Mouse (Mus musculus) heart, embryonic 16.5 days (tissue): ENCODE measurements at regions not wholly inside any gene's neighbourhood (a gene's known extent, or its start where the extent isn't known, plus 50 kb on each side); places are given as distances from the start of the nearest gene placed in this dataset.
A peak's percentile ranks its signal among the peaks of the same experiment; 100 is the strongest.

Experiments used
- ATAC-seq: fragments of 200-750 bp; cut with Nextera tagmentation; replicated peaks from 2 replicates; pipeline ENCODE4 v1.8.0; 2017; ENCODE audit warnings: moderate number of reproducible peaks; ENCODE audit not compliant: insufficient read depth, low FRiP score; ENCODE audit errors: extremely low read depth
- H3K27ac ChIP-seq: fragments of 300-500 bp; sonication (generic); 2 replicates; pipeline ENCODE4 v1.5.1; 2014; ENCODE audit warnings: mild to moderate bottlenecking, low read length, control low read depth, moderate library complexity
- H3K27me3 ChIP-seq: fragments of 300-500 bp; sonication (generic); 2 replicates; pipeline ENCODE4 v1.6.1; 2014; ENCODE audit warnings: low read length, mixed read lengths; ENCODE audit not compliant: control insufficient read depth, insufficient read depth
- H3K36me3 ChIP-seq: fragments of 300-500 bp; sonication (generic); 2 replicates; pipeline ENCODE4 v1.6.1; 2014; ENCODE audit not compliant: control insufficient read depth, insufficient read depth
- H3K4me1 ChIP-seq: fragments of 300-500 bp; sonication (generic); 2 replicates; pipeline ENCODE4 v1.6.1; 2014; ENCODE audit warnings: low read length, mixed read lengths; ENCODE audit not compliant: control insufficient read depth, insufficient read depth
- H3K4me2 ChIP-seq: fragments of 300-500 bp; sonication (generic); 2 replicates; pipeline ENCODE4 v1.6.1; 2014; ENCODE audit warnings: low read depth, mild to moderate bottlenecking, control low read depth, low read length
- H3K4me3 ChIP-seq: fragments of 300-500 bp; sonication (generic); 2 replicates; pipeline ENCODE4 v1.5.1; 2014; ENCODE audit warnings: mild to moderate bottlenecking, control low read depth, low read length
- H3K9ac ChIP-seq: fragments of 300-500 bp; sonication (generic); 2 replicates; pipeline ENCODE4 v1.6.1; 2014; ENCODE audit warnings: low read length, control low read depth
- H3K9me3 ChIP-seq: fragments of 300-500 bp; sonication (generic); replicated peaks from 2 replicates; pipeline ENCODE4 v1.6.1; 2016; ENCODE audit warnings: low read length; ENCODE audit not compliant: control insufficient read depth
- WGBS: fragments of 180-500 bp; shearing (Covaris S2); extraction: QIAGEN DNeasy Blood & Tissue Kit; methylation state at CpG from one replicate; pipeline ENCODE4 v1.1.7; 2014; 5-methylcytosine and 5-hydroxymethylcytosine counted together

GRCm38 (mm10) chr9:14199983-14200700, 74.7 kb upstream of the Sesn3 start:
- no peak overlapping the region for H3K4me3 ChIP-seq
- H3K4me1 ChIP-seq, result peaks cover 2% of the 10 kb centered on the region
- no peak overlapping the region for H3K27ac ChIP-seq
- no peaks in the 10 kb centered on the region for H3K36me3 ChIP-seq
- no peak overlapping the region for H3K4me2 ChIP-seq
- H3K27me3 ChIP-seq, result no peaks in the 10 kb centered on the region; the same call in 1 of the 2 replicates
- no peak for ATAC-seq
- WGBS, result 56% methylated on average over 9 of the region's 9 CpGs
- no peak overlapping the region for H3K9ac ChIP-seq
- no peaks in the 10 kb centered on the region for H3K9me3 ChIP-seq

GRCm38 (mm10) chr9:14200852-14201251, 74.0 kb upstream of the Sesn3 start:
- no peaks in the 10 kb centered on the region for H3K36me3 ChIP-seq
- ATAC-seq, result no peak
- peaks cover 2% of the 10 kb centered on the region for H3K4me1 ChIP-seq
- no peak overlapping the region for H3K4me2 ChIP-seq
- WGBS, result 66% methylated on average over 4 of the region's 4 CpGs
- H3K9ac ChIP-seq, result no peak overlapping the region
- H3K27ac ChIP-seq, result no peak overlapping the region
- no peak overlapping the region for H3K4me3 ChIP-seq
- H3K27me3 ChIP-seq, result no peaks in the 10 kb centered on the region; the same call in 1 of the 2 replicates
- H3K9me3 ChIP-seq, result no peaks in the 10 kb centered on the region

- H3K4me2 ChIP-seq, result no peak overlapping the region
- no peaks in the 10 kb centered on the region; the same call in 1 of the 2 replicates for H3K27me3 ChIP-seq
- H3K36me3 ChIP-seq, result no peaks in the 10 kb centered on the region
- H3K4me1 ChIP-seq, result peaks cover 2% of the 10 kb centered on the region
- H3K9ac ChIP-seq, result no peak overlapping the region
- H3K27ac ChIP-seq, result no peak overlapping the region
- 66% methylated on average over 10 of the region's 10 CpGs for WGBS
- no peaks in the 10 kb centered on the region for H3K9me3 ChIP-seq
- no peak overlapping the region for H3K4me3 ChIP-seq
- no peak for ATAC-seq
Observed at GRCm38 (mm10) chr9:14202551-14203306, 72.1 kb upstream of the Sesn3 start.

- no peak for ATAC-seq
- 78% methylated on average over 2 of the region's 2 CpGs for WGBS
- Histone ChIP-seq H3K4me3 (no peak overlapping the region), H3K9me3 (no peaks in the 10 kb centered on the region), H3K4me1 (peaks cover 2% of the 10 kb centered on the region), H3K4me2 (no peak overlapping the region), H3K9ac (no peak overlapping the region), H3K27me3 (no peaks in the 10 kb centered on the region; the same call in 1 of the 2 replicates), H3K27ac (no peak overlapping the region), H3K36me3 (no peaks in the 10 kb centered on the region)
Observed at GRCm38 (mm10) chr9:14203307-14203695, 71.6 kb upstream of the Sesn3 start.

- 71% methylated on average over 11 of the region's 11 CpGs for WGBS
- no peak overlapping the region for H3K27ac ChIP-seq
- H3K4me3 ChIP-seq, result no peak overlapping the region
- H3K9me3 ChIP-seq, result no peaks in the 10 kb centered on the region
- H3K27me3 ChIP-seq, result no peaks in the 10 kb centered on the region; the same call in 1 of the 2 replicates
- no peak overlapping the region for H3K9ac ChIP-seq
- no peaks in the 10 kb centered on the region for H3K36me3 ChIP-seq
- ATAC-seq, result no peak
- peaks cover 2% of the 10 kb centered on the region for H3K4me1 ChIP-seq
- H3K4me2 ChIP-seq, result no peak overlapping the region
Observed at GRCm38 (mm10) chr9:14203768-14204416, 71.0 kb upstream of the Sesn3 start.

GRCm38 (mm10) chr9:14204817-14205216, 70.0 kb upstream of the Sesn3 start:
- H3K27me3 ChIP-seq, result no peaks in the 10 kb centered on the region; the same call in 1 of the 2 replicates
- H3K36me3 ChIP-seq, result no peaks in the 10 kb centered on the region
- 88% methylated on average over 1 of the region's 1 CpGs for WGBS
- no peak overlapping the region for H3K4me2 ChIP-seq
- no peak overlapping the region for H3K4me3 ChIP-seq
- no peak overlapping the region for H3K9ac ChIP-seq
- H3K9me3 ChIP-seq, result no peaks in the 10 kb centered on the region
- H3K27ac ChIP-seq, result no peak overlapping the region
- no peak for ATAC-seq
- peaks cover 2% of the 10 kb centered on the region for H3K4me1 ChIP-seq

- WGBS, result 78% methylated on average over 16 of the region's 16 CpGs
- Histone ChIP-seq H3K4me1 (peaks cover 2% of the 10 kb centered on the region; the same call in 1 of the 2 replicates), H3K9ac (no peak overlapping the region), H3K9me3 (no peaks in the 10 kb centered on the region), H3K27me3 (no peaks in the 10 kb centered on the region), H3K36me3 (no peaks in the 10 kb centered on the region), H3K27ac (no peak overlapping the region), H3K4me3 (no peak overlapping the region), H3K4me2 (no peak overlapping the region)
- ATAC-seq, result 0 out of 2 replicates have a peak, but pooled peaks have one; percentile 21
Observed at GRCm38 (mm10) chr9:14206838-14207560, 67.9 kb upstream of the Sesn3 start.

GRCm38 (mm10) chr9:14207561-14207936, 67.3 kb upstream of the Sesn3 start:
- WGBS, result 50% methylated on average over 3 of the region's 3 CpGs
- 0 out of 2 replicates have a peak, but pooled peaks have one; percentile 43 for ATAC-seq
- H3K4me1 ChIP-seq, result peaks cover 2% of the 10 kb centered on the region; the same call in 1 of the 2 replicates

More at GRCm38 (mm10) chr9:14207561-14207936, 67.3 kb upstream of the Sesn3 start:
- no peak overlapping the region for H3K9ac ChIP-seq
- no peak overlapping the region for H3K27ac ChIP-seq
- no peaks in the 10 kb centered on the region for H3K36me3 ChIP-seq
- H3K9me3 ChIP-seq, result no peaks in the 10 kb centered on the region
- no peak overlapping the region for H3K4me2 ChIP-seq
- H3K27me3 ChIP-seq, result no peaks in the 10 kb centered on the region
- H3K4me3 ChIP-seq, result no peak overlapping the region
